Mouse (Mus musculus): Measurements from ENCODE around the gene Wwc2.

Wwc2 gene

DNA sequence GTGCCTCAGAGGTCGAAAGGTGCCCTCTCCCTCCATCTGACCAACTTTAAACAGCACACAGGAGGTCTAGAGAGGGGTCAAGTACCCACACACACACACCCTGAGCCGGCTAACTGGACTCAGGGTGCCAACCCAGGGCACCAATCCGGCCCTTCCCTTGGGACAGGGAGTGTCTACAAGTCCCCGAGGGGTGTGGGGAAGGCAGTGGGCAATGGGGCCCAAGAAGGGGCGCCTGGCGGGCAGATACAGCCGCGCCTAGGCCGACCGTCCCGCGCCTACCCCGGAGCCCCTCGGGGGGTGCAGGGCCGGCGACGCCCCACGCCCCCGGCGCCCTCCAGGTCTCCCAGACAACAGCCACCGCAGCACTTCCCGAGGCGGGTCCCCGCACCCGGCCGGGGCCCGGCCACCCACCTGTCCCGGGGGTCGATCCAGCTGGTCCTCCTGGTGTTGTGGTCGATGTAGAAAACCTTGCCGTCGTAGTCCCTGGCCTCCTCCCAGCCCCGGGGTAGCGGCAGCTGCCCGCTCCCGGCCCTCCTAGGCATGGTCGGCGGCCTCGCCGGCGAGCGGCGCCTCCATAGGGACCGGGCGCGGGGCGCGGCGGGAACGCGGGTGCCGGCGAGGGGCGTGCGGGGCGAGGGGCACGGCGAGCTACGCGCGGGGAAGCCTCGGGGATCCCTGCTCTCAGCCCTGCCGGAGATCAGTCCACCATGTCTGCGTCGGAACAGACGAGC, 904 bp downstream of the Wwc2 start:
- DNase-seq (ENCODE audit: low read depth, low spot score) = no peak

DNA sequence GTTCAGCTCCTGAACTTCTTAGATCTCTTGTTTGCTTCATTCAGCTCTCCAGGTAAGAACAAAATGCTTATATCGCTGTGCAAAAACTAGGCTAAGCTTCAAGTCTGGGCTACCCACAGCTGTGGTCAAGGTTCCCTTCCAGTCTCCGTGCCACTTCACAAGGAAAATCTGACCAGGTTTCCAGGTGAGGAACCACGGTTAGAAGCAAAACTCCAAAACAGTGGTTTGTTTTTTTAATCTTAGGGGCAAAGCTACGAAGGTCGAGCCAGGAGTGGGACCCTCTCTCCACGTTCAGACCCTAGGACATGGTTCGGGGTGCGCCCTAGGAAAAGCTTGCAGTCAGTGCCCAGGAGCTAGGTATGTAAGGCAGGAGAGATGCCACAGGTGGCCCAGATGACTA, 1.5 kb downstream of the Wwc2 start:
- no peak for DNase-seq (ENCODE audit: low read depth, low spot score)

GRCm38 (mm10) chr8:47988111-47988510, 2.6 kb downstream of the Wwc2 start:
- no peak for DNase-seq (ENCODE audit: low read depth, low spot score)

GRCm38 (mm10) chr8:47985644-47986043, 5.1 kb downstream of the Wwc2 start:
- DNase-seq (ENCODE audit: low read depth, low spot score) = no peak

DNA sequence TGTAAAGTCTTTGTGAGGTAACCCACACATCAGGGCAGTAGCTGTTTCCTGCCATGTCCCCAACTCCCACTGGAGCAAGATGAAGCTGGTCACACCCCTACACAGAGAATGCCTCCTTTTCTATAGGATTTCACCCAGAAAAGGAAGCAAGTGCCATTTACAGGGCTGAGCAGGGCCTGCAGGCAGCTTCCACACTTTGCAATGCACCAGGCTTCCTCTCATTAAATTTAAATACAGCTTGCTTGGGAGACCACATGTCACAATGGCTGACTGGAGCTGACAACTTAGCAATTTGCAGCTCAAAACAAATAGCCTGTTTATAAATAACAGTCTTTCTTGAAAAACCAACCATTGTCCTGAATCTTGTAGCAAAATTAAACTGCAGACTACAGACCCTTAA, 5.5 kb downstream of the Wwc2 start:
- DNase-seq (ENCODE audit: low read depth, low spot score) = peak; percentile 15

- DNase-seq (ENCODE audit: low read depth, low spot score) = no peak
Observed at GRCm38 (mm10) chr8:47981075-47981474, 9.6 kb downstream of the Wwc2 start.

- DNase-seq (ENCODE audit: low read depth, low spot score) = no peak
Observed at GRCm38 (mm10) chr8:47979876-47980275, 10.8 kb downstream of the Wwc2 start.

DNA sequence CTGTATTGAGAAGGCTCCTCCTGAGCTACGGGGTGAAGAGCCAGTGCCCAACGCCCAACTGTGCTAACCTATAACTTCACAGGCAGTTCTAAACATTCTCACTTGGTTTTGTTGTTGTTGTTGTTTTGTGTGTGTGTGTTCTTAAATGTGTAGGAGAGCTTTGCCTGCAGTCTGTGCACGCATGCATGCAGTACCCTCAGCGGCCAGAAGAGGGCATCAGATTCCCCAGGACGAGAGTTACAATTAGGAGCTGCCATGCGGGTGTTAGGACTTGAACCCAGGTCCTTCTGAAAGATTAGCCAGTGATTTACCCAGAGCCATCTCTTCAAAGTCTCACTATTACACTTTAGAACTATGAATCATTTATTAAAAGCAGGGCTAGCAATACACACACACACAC, 12.0 kb downstream of the Wwc2 start:
- DNase-seq (ENCODE audit: low read depth, low spot score) = peak; percentile 81

DNA sequence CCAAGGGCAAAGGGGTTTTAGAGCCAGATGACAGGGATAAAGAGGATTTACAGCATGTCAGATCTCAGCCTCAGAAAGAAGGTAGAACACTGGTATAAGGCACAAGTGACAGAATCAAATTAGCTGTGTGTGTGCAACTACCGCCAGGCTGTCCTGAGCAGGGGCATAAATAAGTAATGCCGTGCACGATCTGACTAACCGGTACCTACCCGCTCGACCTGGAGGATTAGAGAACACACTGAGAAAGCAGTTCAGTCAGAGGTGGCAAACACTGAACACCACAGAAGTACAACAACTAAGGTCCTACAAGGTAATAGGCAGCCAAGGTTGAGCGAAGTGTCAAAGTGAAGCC, 15.8 kb downstream of the Wwc2 start:
- no peak for DNase-seq (ENCODE audit: low read depth, low spot score)

DNA sequence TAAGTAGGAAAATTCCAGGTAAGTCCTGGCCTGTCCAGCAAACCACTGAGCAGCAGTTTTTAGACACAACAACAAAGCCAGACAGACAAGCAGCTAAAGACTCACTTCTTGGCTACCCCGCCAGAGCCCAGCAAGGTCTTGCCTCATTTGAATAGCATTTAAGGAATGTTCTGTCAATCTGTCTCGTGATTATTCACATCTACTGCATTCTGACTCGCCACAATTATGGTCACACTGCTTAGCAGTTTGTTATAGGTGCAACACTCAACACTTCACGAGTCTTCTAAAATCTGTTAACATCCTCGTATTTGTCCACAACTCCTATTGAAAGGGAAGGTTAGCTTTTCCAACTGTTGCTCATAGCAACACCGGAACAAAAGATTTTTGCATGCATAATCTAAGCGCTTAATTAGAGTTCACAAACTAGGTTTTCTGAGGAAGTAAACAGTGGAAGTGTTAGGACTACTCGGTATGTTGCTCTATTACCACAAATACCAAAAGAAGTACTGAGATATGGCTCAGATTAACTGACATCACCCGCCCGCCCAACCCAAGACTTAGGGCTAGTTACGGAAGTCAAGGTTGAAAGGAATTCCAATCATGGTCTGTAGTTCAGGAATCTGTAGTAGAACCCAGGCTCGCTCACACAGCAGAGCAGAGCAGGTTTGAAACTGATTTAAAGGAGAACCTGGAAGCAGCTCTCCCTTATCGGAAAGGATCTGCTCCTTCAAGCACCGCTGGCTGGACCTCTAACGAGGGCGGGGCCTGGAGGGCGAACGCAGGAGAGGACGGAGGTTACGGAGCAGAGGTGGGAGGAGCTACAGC, 16.4 kb downstream of the Wwc2 start:
- peak; percentile 92 for DNase-seq (ENCODE audit: low read depth, low spot score)

- no peak for DNase-seq (ENCODE audit: low read depth, low spot score)
Observed at GRCm38 (mm10) chr8:47971121-47971520, 19.6 kb downstream of the Wwc2 start.

GRCm38 (mm10) chr8:47970576-47970975, 20.1 kb downstream of the Wwc2 start:
- no peak for DNase-seq (ENCODE audit: low read depth, low spot score)

DNA sequence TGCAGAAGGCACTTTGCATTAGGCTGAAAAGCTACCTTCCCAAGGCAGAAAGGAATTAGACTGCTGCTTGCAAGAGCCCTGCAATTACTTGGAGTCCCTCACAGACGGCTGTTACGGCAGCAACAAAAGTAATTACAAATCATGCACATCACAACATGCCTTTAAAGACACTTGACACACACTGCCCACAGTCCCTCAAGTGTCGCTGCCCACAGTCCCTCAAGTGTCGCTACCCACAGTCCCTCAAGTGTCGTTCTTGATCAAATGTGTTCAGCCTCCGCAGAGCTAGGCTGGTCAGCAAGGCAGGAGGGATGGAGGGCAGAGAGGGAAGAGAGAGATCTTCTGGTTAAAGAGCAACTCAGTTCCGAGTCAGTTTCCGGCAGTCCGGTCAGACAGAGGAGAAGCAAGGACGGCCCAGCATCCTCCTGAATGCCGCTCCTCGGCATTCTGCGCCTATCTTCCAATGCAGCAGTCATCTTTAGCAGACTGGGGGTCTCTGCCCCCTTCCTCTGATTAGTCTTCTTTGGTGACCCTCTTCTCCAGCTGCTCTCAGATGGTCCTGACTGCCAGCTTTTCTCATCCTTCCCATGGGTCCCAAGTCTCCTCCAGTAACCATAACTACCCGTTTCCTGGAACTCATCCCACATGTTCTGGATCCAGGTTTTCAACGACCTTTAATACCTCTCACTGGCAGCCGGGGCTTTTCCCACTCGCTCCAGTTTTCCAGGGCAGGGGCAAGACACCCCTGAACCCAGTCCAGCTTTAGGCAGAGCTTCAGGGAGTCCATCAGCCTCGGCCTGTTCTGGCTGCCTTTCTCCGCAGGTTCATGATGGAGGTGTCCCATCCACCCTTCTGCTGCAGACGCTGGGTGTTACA, 23.4 kb downstream of the Wwc2 start:
- DNase-seq (ENCODE audit: low read depth, low spot score) = no peak

GRCm38 (mm10) chr8:47962484-47962883, 28.2 kb downstream of the Wwc2 start:
- no peak for DNase-seq (ENCODE audit: low read depth, low spot score)

GRCm38 (mm10) chr8:47962005-47962404, 28.7 kb downstream of the Wwc2 start:
- peak; percentile 30 for DNase-seq (ENCODE audit: low read depth, low spot score)

GRCm38 (mm10) chr8:47957560-47957959, 33.2 kb downstream of the Wwc2 start:
- no peak for DNase-seq (ENCODE audit: low read depth, low spot score)

- peak; percentile 62 for DNase-seq (ENCODE audit: low read depth, low spot score)
Observed at GRCm38 (mm10) chr8:47951380-47951932, 39.3 kb downstream of the Wwc2 start.

- no peak for DNase-seq (ENCODE audit: low read depth, low spot score)
Observed at GRCm38 (mm10) chr8:47948836-47949235, 41.9 kb downstream of the Wwc2 start.

GRCm38 (mm10) chr8:47947672-47948618, 42.8 kb downstream of the Wwc2 start:
- no peak for DNase-seq (ENCODE audit: low read depth, low spot score)

DNA sequence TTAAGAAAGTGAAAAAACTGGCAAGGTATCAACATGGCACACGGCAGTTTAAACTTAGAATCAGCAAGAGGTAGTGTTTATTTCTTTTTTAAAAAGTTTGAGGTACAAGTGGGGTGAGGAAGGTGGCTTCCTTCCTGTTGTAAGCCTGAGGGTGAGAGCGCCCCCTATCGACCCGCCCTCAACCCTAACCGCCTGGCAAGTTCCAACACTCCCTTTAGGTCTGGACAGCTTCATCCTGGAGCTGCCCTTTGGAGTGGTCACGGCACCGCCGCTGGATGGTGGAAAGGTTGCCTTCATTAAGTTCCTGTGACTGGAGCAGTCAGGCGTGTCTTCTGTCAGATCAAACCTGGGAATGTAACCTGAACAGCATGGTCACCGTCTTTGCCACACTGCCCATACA, 47.7 kb downstream of the Wwc2 start:
- DNase-seq (ENCODE audit: low read depth, low spot score) = peak; percentile 56

DNA sequence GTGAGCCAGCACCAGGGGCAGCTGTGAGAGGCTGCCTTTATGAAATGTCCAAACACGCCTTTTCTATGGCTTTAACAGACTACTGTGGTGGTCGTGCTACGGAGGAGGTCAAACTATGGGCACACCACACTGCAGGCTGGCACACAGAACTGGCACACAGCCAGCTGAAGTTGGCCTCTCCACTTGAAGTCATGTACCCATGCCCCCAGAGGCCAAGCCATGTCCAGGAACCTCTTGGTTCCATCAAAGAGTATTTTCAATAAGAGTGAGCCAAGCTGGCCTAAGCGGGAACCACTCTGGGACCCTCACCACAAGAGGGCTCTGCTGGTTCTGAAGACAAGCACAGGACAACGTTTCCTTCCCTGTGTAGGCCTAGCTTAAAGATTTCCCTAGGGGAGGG, 49.7 kb downstream of the Wwc2 start:
- peak; percentile 38 for DNase-seq (ENCODE audit: low read depth, low spot score)

Measured in ZHBTc4 (cell line).